Comparison of ENCODE assay signal across 13 mouse cellular contexts in genomic region chr17:88111865-88112645, GRCm38 (mm10). TPM values are rescaled to one million over a fixed set of nuclear protein-coding genes. Genes with fewer than 3 reads are reported as not detected.
DNase-seq lines count a peak whose midpoint lies in the region; ATAC-seq and TF ChIP-seq lines count a peak whose summit lies in the region.
"Had no signal": no experiment of that assay in that cellular context is flagged by ENCODE, and none has a peak within 500 bp of the region (broad histone marks: within the 10 kb centered on the region; RNA-seq: fewer than 3 reads in every experiment).

No protein-coding gene starts in this region.

- no peak overlapping the region for H3K4me3 ChIP-seq in kidney, embryonic 14.5 days (ENCODE audit: low read length)
- H3K4me3 ChIP-seq in G1E (ENCODE audit: low read depth, low read length): no peak overlapping the region
- no peak overlapping the region for H3K4me3 ChIP-seq in hindbrain, postnatal 0 days (ENCODE audit: low read length)

- TF ChIP-seq CTCF in G1E (IDR thresholded peaks at IDR 0.05; ENCODE audit: low read depth, low read length): no peak
- no peak for TF ChIP-seq CTCF in hindbrain, postnatal 0 days (IDR thresholded peaks at IDR 0.05; ENCODE audit: low read depth)

- no peak overlapping the region for H3K9ac ChIP-seq in kidney, embryonic 14.5 days (ENCODE audit: low read depth, low read length)
- H3K9ac ChIP-seq in hindbrain, postnatal 0 days (replicated peaks; ENCODE audit: low read length): no peak overlapping the region

- peaks cover 3% of the 10 kb centered on the region; the same call in 1 of the 2 replicates for H3K9me3 ChIP-seq in kidney, embryonic 14.5 days (ENCODE audit: control insufficient read depth, low read length)
- H3K9me3 ChIP-seq in G1E (replicated peaks): no peaks in the 10 kb centered on the region
- no peaks in the 10 kb centered on the region for H3K9me3 ChIP-seq in hindbrain, postnatal 0 days (ENCODE audit: low read length)

- no peak overlapping the region for H3K27ac ChIP-seq in kidney, embryonic 14.5 days (ENCODE audit: low read depth, low read length)
- no peak overlapping the region for H3K27ac ChIP-seq in hindbrain, postnatal 0 days

- H3K4me1 ChIP-seq in kidney, embryonic 14.5 days (ENCODE audit: control insufficient read depth, insufficient read depth, low read length): no peaks in the 10 kb centered on the region
- H3K4me1 ChIP-seq in G1E (ENCODE audit: insufficient read depth, low read depth, low read length): peaks cover 54% of the 10 kb centered on the region
- H3K4me1 ChIP-seq in hindbrain, postnatal 0 days (ENCODE audit: insufficient read depth, low read length): no peaks in the 10 kb centered on the region

- no peak overlapping the region for H3K4me2 ChIP-seq in kidney, embryonic 14.5 days (replicated peaks; ENCODE audit: low read depth, low read length)
- H3K4me2 ChIP-seq in hindbrain, postnatal 0 days (ENCODE audit: low read depth, low read length): no peak overlapping the region

- no peak for ATAC-seq in kidney, embryonic 14.5 days (ENCODE audit: low FRiP score, low TSS enrichment)
- ATAC-seq in G1E (ENCODE audit: extremely low read depth, insufficient number of reproducible peaks, low FRiP score, poor library complexity, severe bottlenecking): peak; percentile 24; the same call in 1 of the 2 replicates
- ATAC-seq in megakaryocyte-erythroid progenitor cell, adult 5-6 weeks (replicated peaks; ENCODE audit: low FRiP score, low TSS enrichment, poor library complexity, severe bottlenecking): peak; percentile 32; the same call in 1 of the 2 replicates
- ATAC-seq in hindbrain, postnatal 0 days: no peak
- ATAC-seq: Patski had no signal

- DNase-seq in kidney, postnatal 4 days: peak; percentile 12 to 21
- DNase-seq in G1E (ENCODE audit: low spot score): peak; percentile 12
- peak; percentile 60 for DNase-seq in thymus, postnatal 0 days (ENCODE audit: low spot score)
- no peak for DNase-seq in frontal cortex, postnatal 14 days (ENCODE audit: low spot score in 2 of 2)
- DNase-seq in hindbrain, postnatal 0 days (ENCODE audit: low spot score): no peak
- no peak for DNase-seq in frontal cortex, postnatal 25 days (ENCODE audit: low spot score in 2 of 2)
- DNase-seq: heart, postnatal 10 days; kidney, adult 9 months; left cerebral cortex, postnatal 4 days; lung, postnatal 36 days had no signal

- no peaks in the 10 kb centered on the region for H3K36me3 ChIP-seq in kidney, embryonic 14.5 days (ENCODE audit: control insufficient read depth, insufficient read depth, low read length)
- no peaks in the 10 kb centered on the region for H3K36me3 ChIP-seq in G1E (replicated peaks)
- no peaks in the 10 kb centered on the region for H3K36me3 ChIP-seq in hindbrain, postnatal 0 days (ENCODE audit: insufficient read depth, low read length)

- no peaks in the 10 kb centered on the region for H3K27me3 ChIP-seq in kidney, embryonic 14.5 days (ENCODE audit: control insufficient read depth, insufficient read depth, low read length)
- peaks cover 4% of the 10 kb centered on the region; the same call in 1 of the 2 replicates for H3K27me3 ChIP-seq in G1E (ENCODE audit: insufficient read depth, low read length)
- no peaks in the 10 kb centered on the region for H3K27me3 ChIP-seq in hindbrain, postnatal 0 days (ENCODE audit: insufficient read depth, low read length)
- H3K27me3 ChIP-seq: Patski had no signal

- 50% methylated on average over 10 of the region's 10 CpGs for WGBS in kidney, embryonic 14.5 days
- 85% methylated on average over 10 of the region's 10 CpGs for WGBS in hindbrain, postnatal 0 days

RNA-seq across cellular contexts. Expression of gene Fbxo11, which starts 47.0 kb away (rescaled TPM):
- 26.7 and 28.0 TPM in 2 replicates for polyA plus RNA-seq in kidney, embryonic 14.5 days (2014; fragmentation: Nextera tagmentation; extraction: Ambion mirVana)
- total RNA-seq in G1E (2014; fragmentation: Nextera tagmentation) (78.7 and 90.6 TPM in 2 replicates), G1E (2017) (25.8 and 26.6 TPM in 2 replicates)
- polyA plus RNA-seq in G1E (2012): 2.9 and 3.3 TPM in 2 replicates
- total RNA-seq in megakaryocyte-erythroid progenitor cell, adult 5-6 weeks (2014; fragmentation: Nextera tagmentation): 16.9 and 21.7 TPM in 2 replicates
- total RNA-seq in megakaryocyte-erythroid progenitor cell, adult 5-6 weeks (2017): 21.2 and 24.3 TPM in 2 replicates
- polyA plus RNA-seq in thymus, postnatal 0 days (2015; fragmentation: Nextera tagmentation; extraction: Ambion mirVana): 11.9 and 16.8 TPM in 2 replicates
- total RNA-seq in hindbrain, postnatal 0 days (2014; rRNA removed): 39.3 and 39.5 TPM in 2 replicates
- 23.1 and 23.7 TPM in 2 replicates for polyA plus RNA-seq in hindbrain, postnatal 0 days (2015; fragmentation: Nextera tagmentation; extraction: Ambion mirVana)

Comparison
In these comparisons a context has a peak if more than half of its experiments do, and no peak if none do; other contexts are left out.
1. DNase-seq: peak in kidney, postnatal 4 days (2 of 2), G1E (single experiment) and thymus, postnatal 0 days (single experiment); none in frontal cortex, postnatal 14 days (0 of 2), hindbrain, postnatal 0 days (single experiment) and frontal cortex, postnatal 25 days (0 of 2).
2. ATAC-seq: peak in G1E (single experiment) and megakaryocyte-erythroid progenitor cell, adult 5-6 weeks (single experiment); none in kidney, embryonic 14.5 days (single experiment) and hindbrain, postnatal 0 days (single experiment).